Mouse (Mus musculus) CH12.LX (cell line): ENCODE measurements around the gene Epb41l3. TPM values are rescaled to one million over a fixed set of nuclear protein-coding genes. Genes with fewer than 3 reads are reported as not detected.

ENCODE experiments used
- DNase-seq: peaks from one replicate; pipeline ENCODE4 v3.0.0-alpha.2; 2013; ENCODE audit errors: extremely low read depth
- H3K27ac ChIP-seq: 2 replicates; pipeline ENCODE4 v1.5.1; 2012; ENCODE audit warnings: low read depth, mild to moderate bottlenecking, control low read depth, moderate library complexity; ENCODE audit not compliant: insufficient read depth
- H3K27me3 ChIP-seq: replicated peaks from 2 replicates; pipeline ENCODE3; 2012; ENCODE audit warnings: inconsistent platforms
- H3K36me3 ChIP-seq, 2 experiments: replicated peaks in 1 of 2; 2 replicates each; pipeline versions ENCODE3 to v1.6.1; 2012; ENCODE audit warnings: inconsistent platforms in 1 of 2, low read length in 1 of 2, mild to moderate bottlenecking in 1 of 2, mixed read lengths in 1 of 2, moderate library complexity in 1 of 2; ENCODE audit not compliant: control insufficient read depth in 1 of 2, insufficient read depth in 1 of 2
- H3K4me1 ChIP-seq, 2 experiments: 2 replicates each; pipeline ENCODE4 v1.6.1; 2012; ENCODE audit warnings: inconsistent platforms in 1 of 2, moderate library complexity in 1 of 2; ENCODE audit not compliant: insufficient read depth in 2 of 2, control insufficient read depth in 1 of 2
- H3K4me2 ChIP-seq: 2 replicates; pipeline ENCODE4 v1.6.1; 2012; ENCODE audit warnings: low read depth, mild to moderate bottlenecking, control low read depth; ENCODE audit not compliant: poor library complexity, insufficient read depth, severe bottlenecking
- H3K4me3 ChIP-seq, 3 experiments: fragments of 150-350 bp in 1 of 3; sonication (generic) in 1 of 3; replicated peaks in 1 of 3; 2 replicates each; pipeline versions ENCODE3 to v1.5.1; 2011 to 2012; ENCODE audit warnings: low read depth in 2 of 3, low read length in 2 of 3, mild to moderate bottlenecking in 2 of 3, moderate library complexity in 2 of 3, control low read depth in 1 of 3, improper control_type of control experiment in 1 of 3, inconsistent platforms in 1 of 3, mixed read lengths in 1 of 3; ENCODE audit not compliant: poor library complexity in 1 of 3
- H3K79me2 ChIP-seq: replicated peaks from 2 replicates; pipeline ENCODE4 v1.6.1; 2012; ENCODE audit warnings: mild to moderate bottlenecking, moderate library complexity; ENCODE audit not compliant: control insufficient read depth, poor library complexity, insufficient read depth, severe bottlenecking; ENCODE audit errors: extremely low read depth
- H3K9ac ChIP-seq: 2 replicates; pipeline ENCODE4 v1.6.1; 2012; ENCODE audit warnings: low read depth, mild to moderate bottlenecking, control low read depth, moderate library complexity; ENCODE audit not compliant: insufficient read depth
- H3K9me3 ChIP-seq: replicated peaks from 2 replicates; pipeline ENCODE3; 2012; ENCODE audit warnings: low read length, inconsistent platforms, mixed read lengths
- CHD1 ChIP-seq: IDR thresholded peaks from 2 replicates; pipeline ENCODE4 v1.6.1; 2012; ENCODE audit warnings: low read depth, low read length, improper control_type of control experiment, inconsistent platforms
- CHD2 ChIP-seq: IDR thresholded peaks from 2 replicates; pipeline ENCODE4 v1.6.1; 2011; ENCODE audit warnings: low read length, improper control_type of control experiment
- CTCF ChIP-seq, 2 experiments: IDR thresholded peaks in 1 of 2; conservative IDR thresholded peaks in 1 of 2; 2 replicates each; pipeline ENCODE4 v1.5.1; 2011 to 2012; ENCODE audit warnings: low read depth in 2 of 2, low read length in 2 of 2, improper control_type of control experiment in 1 of 2, inconsistent platforms in 1 of 2, mild to moderate bottlenecking in 1 of 2, moderate library complexity in 1 of 2
- E2F4 ChIP-seq: IDR thresholded peaks from 2 replicates; pipeline ENCODE4 v1.6.1; 2011; ENCODE audit warnings: low read depth, low read length, improper control_type of control experiment; ENCODE audit not compliant: insufficient replicate concordance
- EP300 ChIP-seq: IDR thresholded peaks from 2 replicates; pipeline ENCODE4 v1.6.1; 2011; ENCODE audit warnings: low read length, improper control_type of control experiment
- ETS1 ChIP-seq: conservative IDR thresholded peaks from 2 replicates; pipeline ENCODE4 v1.6.1; 2012; ENCODE audit warnings: low read depth, mild to moderate bottlenecking, inconsistent platforms, low read length, improper control_type of control experiment, moderate library complexity
- HCFC1 ChIP-seq: IDR thresholded peaks from 2 replicates; pipeline ENCODE4 v1.6.1; 2012; ENCODE audit warnings: low read depth, mild to moderate bottlenecking, inconsistent platforms, low read length, improper control_type of control experiment
- IRF4 ChIP-seq: IDR thresholded peaks from 2 replicates; pipeline ENCODE4 v1.6.1; 2014; ENCODE audit warnings: low read depth, mild to moderate bottlenecking, inconsistent platforms, low read length, improper control_type of control experiment
- KAT2A ChIP-seq: IDR thresholded peaks from 2 replicates; pipeline ENCODE4 v1.6.1; 2012; ENCODE audit warnings: low read length, improper control_type of control experiment, inconsistent platforms; ENCODE audit not compliant: insufficient replicate concordance
- MAX ChIP-seq: IDR thresholded peaks from 2 replicates; pipeline ENCODE4 v1.6.1; 2011; ENCODE audit warnings: low read length, improper control_type of control experiment
- MXI1 ChIP-seq: IDR thresholded peaks from 2 replicates; pipeline ENCODE4 v1.6.1; 2011; ENCODE audit warnings: mild to moderate bottlenecking, low read depth, low read length, improper control_type of control experiment
- NELFE ChIP-seq: IDR thresholded peaks from 2 replicates; pipeline ENCODE4 v1.6.1; 2011; ENCODE audit warnings: low read depth, low read length, improper control_type of control experiment
- POLR2A ChIP-seq: IDR thresholded peaks from 2 replicates; pipeline ENCODE4 v1.6.1; 2011; ENCODE audit warnings: low read depth, mild to moderate bottlenecking, improper control_type of control experiment, low read length
- POLR2AphosphoS2 ChIP-seq: IDR thresholded peaks from 2 replicates; pipeline ENCODE4 v1.6.1; 2011; ENCODE audit warnings: low read depth, low read length, improper control_type of control experiment
- RAD21 ChIP-seq: IDR thresholded peaks from 2 replicates; pipeline ENCODE4 v1.6.1; 2011; ENCODE audit warnings: low read depth, mild to moderate bottlenecking, low read length, improper control_type of control experiment, moderate library complexity
- RCOR1 ChIP-seq: conservative IDR thresholded peaks from 2 replicates; pipeline ENCODE4 v1.6.1; 2012; ENCODE audit warnings: low read depth, mild to moderate bottlenecking, inconsistent platforms, low read length, improper control_type of control experiment
- SMC3 ChIP-seq: IDR thresholded peaks from 2 replicates; pipeline ENCODE4 v1.6.1; 2011; ENCODE audit warnings: low read depth, low read length, improper control_type of control experiment
- UBTF ChIP-seq: IDR thresholded peaks from 2 replicates; pipeline ENCODE4 v1.6.1; 2012; ENCODE audit warnings: low read depth, mild to moderate bottlenecking, inconsistent platforms, low read length, improper control_type of control experiment, moderate library complexity
- ZKSCAN1 ChIP-seq: IDR thresholded peaks from 2 replicates; pipeline ENCODE4 v1.6.1; 2012; ENCODE audit warnings: low read depth, inconsistent platforms, low read length, improper control_type of control experiment, borderline replicate concordance
- dilution Hi-C: fragments of 300-500 bp; cut with MboI; formaldehyde crosslinking; loops from 2 replicates; pipeline ENCODE4 v1.14.3; 2020; ENCODE audit warnings: low sequenced_read_pairs; ENCODE audit not compliant: extremely low pct_unique_long_range_greater_than_20kb, extremely low pct_ligation_motif_present
- in situ Hi-C: fragments of 300-500 bp; cut with MboI; formaldehyde crosslinking; loops from 3 replicates; pipeline ENCODE4 v1.14.3; 2019; ENCODE audit warnings: low sequenced_read_pairs, low pct_ligation_motif_present, low pct_unique_long_range_greater_than_20kb, mixed read lengths
- polyA plus RNA-seq: library from polyadenylated mRNA; unstranded; fragments of >175 nt; gene quantifications from 2 replicates; pipeline ENCODE4 v1.2.1, GENCODE M21; 2012; ENCODE audit warnings: low read depth; ENCODE audit not compliant: insufficient read length
- total RNA-seq, 2 experiments: library from RNA; depleted of rRNA; stranded (reverse); fragments of 300-350 nt in 1 of 2; fragments of >200 nt in 1 of 2; gene quantifications; 2 replicates each; pipeline ENCODE4 v1.2.3; 2012 to 2014

Gene Epb41l3
- total and polyA plus RNA-seq, 3 experiments, result not detected

- dilution Hi-C loops, result no loop called here
- TF ChIP-seq UBTF, result no peak
- no peak for TF ChIP-seq ETS1
- H3K4me1 ChIP-seq, result no peaks in the 10 kb centered on the region; a peak in 1 of 4 replicates
- H3K27ac ChIP-seq, result no peak overlapping the region
- no peaks in the 10 kb centered on the region for H3K27me3 ChIP-seq
- H3K9me3 ChIP-seq, result peaks cover 43% of the 10 kb centered on the region
- in situ Hi-C loops, result no loop called here
- H3K79me2 ChIP-seq, result no peaks in the 10 kb centered on the region
- DNase-seq, result no peak
- H3K9ac ChIP-seq, result no peak overlapping the region
- no peak overlapping the region for H3K4me3 ChIP-seq
- no peaks in the 10 kb centered on the region for H3K36me3 ChIP-seq
- H3K4me2 ChIP-seq, result no peak overlapping the region
Observed at GRCm38 (mm10) chr17:69199827-69200226, 124.3 kb downstream of the Epb41l3 start.

- no peaks in the 10 kb centered on the region for H3K27me3 ChIP-seq
- no peak overlapping the region for H3K4me2 ChIP-seq
- H3K4me3 ChIP-seq, result no peak overlapping the region
- no peak overlapping the region for H3K27ac ChIP-seq
- no peak overlapping the region for H3K9ac ChIP-seq
- in situ Hi-C loops (no loop called here), dilution Hi-C loops (no loop called here)
- H3K36me3 ChIP-seq, result no peaks in the 10 kb centered on the region
- H3K4me1 ChIP-seq, result no peaks in the 10 kb centered on the region; a peak in 1 of 4 replicates
- TF ChIP-seq ETS1 (no peak), CHD2 (no peak), RCOR1 (no peak), KAT2A (no peak), E2F4 (no peak), POLR2A (no peak), EP300 (no peak), MXI1 (no peak), POLR2AphosphoS2 (no peak), SMC3 (no peak), CHD1 (no peak), IRF4 (no peak), HCFC1 (no peak), MAX (no peak), ZKSCAN1 (no peak), CTCF (conservative IDR thresholded peaks at IDR 0.05 in 1 of 2, IDR thresholded peaks at IDR 0.05 in 1 of 2; ENCODE audit: low read depth in 2 of 2, low read length in 2 of 2) (no peak), NELFE (no peak), RAD21 (no peak)
- TF ChIP-seq, all 38 proteins: peak for 0
- DNase-seq, result no peak
- no peaks in the 10 kb centered on the region for H3K79me2 ChIP-seq
- H3K9me3 ChIP-seq, result peaks cover 42% of the 10 kb centered on the region
Observed at GRCm38 (mm10) chr17:69200936-69201335, 125.5 kb downstream of the Epb41l3 start.
